Mouse (Mus musculus) ES-Bruce4 (cell line): ENCODE results near the gene Olfr688. TPM values are rescaled to one million over a fixed set of nuclear protein-coding genes. Genes with fewer than 3 reads are reported as not detected.

Experiments
- H3K27ac ChIP-seq: 2 replicates; pipeline ENCODE4 v1.5.1; 2012; ENCODE audit warnings: low read length, inconsistent platforms; ENCODE audit not compliant: insufficient read depth
- H3K27me3 ChIP-seq: 2 replicates; pipeline ENCODE4 v1.6.1; 2012; ENCODE audit warnings: mild to moderate bottlenecking, low read length, inconsistent platforms; ENCODE audit not compliant: control insufficient read depth, poor library complexity, insufficient read depth, severe bottlenecking
- H3K36me3 ChIP-seq: 2 replicates; pipeline ENCODE4 v1.6.1; 2012; ENCODE audit warnings: inconsistent platforms, mild to moderate bottlenecking, low read length, moderate library complexity; ENCODE audit not compliant: control insufficient read depth, poor library complexity, insufficient read depth, severe bottlenecking
- H3K4me1 ChIP-seq: one replicate; pipeline ENCODE4 v1.8.1; 2011; ENCODE audit warnings: low read length; ENCODE audit not compliant: control insufficient read depth, insufficient read depth
- H3K4me3 ChIP-seq: 2 replicates; pipeline ENCODE4 v1.5.1; 2011; ENCODE audit warnings: low read depth, mild to moderate bottlenecking, low read length
- H3K9ac ChIP-seq: 2 replicates; pipeline ENCODE4 v1.6.1; 2012; ENCODE audit warnings: low read depth, mild to moderate bottlenecking, inconsistent platforms; ENCODE audit not compliant: poor library complexity, severe bottlenecking
- H3K9me3 ChIP-seq: replicated peaks from 2 replicates; pipeline ENCODE4 v1.6.1; 2012; ENCODE audit warnings: mild to moderate bottlenecking, low read length, inconsistent platforms; ENCODE audit not compliant: control insufficient read depth, poor library complexity, insufficient read depth, severe bottlenecking
- CTCF ChIP-seq: IDR thresholded peaks from one replicate; pipeline ENCODE4 v1.8.1; 2011; ENCODE audit warnings: low read depth, low read length
- EP300 ChIP-seq: IDR thresholded peaks from 2 replicates; pipeline ENCODE4 v1.6.1; 2011; ENCODE audit warnings: low read depth, low read length; ENCODE audit not compliant: insufficient read depth
- POLR2A ChIP-seq: IDR thresholded peaks from one replicate; pipeline ENCODE4 v1.8.1; 2011; ENCODE audit warnings: low read length; ENCODE audit not compliant: insufficient read depth
- polyA plus RNA-seq: library from polyadenylated mRNA; stranded (reverse); fragments of >200 nt; gene quantifications from 2 replicates; pipeline ENCODE4 v1.2.4, GENCODE M21; 2011; ENCODE audit warnings: low read depth; ENCODE audit not compliant: missing spikeins, insufficient read depth, insufficient read length

The Olfr688 gene
- polyA plus RNA-seq, 1 experiment: not detected

DNA sequence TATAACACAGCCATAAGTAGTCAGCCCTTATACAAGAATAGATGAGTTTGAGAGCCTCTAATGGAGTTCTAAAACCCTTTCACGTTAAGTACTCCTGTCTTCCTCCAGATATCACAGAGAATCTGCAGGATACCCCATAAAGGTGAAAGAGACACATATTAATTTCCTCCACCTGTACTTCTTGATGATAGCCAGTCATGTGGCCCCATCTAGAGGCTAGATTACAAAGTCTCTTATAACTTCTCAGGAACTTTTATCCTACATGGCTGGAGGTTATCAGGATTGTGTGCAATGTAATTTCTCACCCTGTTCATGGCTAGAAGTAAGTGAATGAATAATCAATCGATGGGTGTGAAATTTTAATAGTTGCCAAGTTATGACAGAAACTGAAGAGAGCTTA is 37.4 kb downstream of the Olfr688 start:
- no peaks in the 10 kb centered on the region for H3K9me3 ChIP-seq
- no peak overlapping the region for H3K4me3 ChIP-seq
- no peaks in the 10 kb centered on the region; the same call in 1 of the 2 replicates for H3K27me3 ChIP-seq
- no peaks in the 10 kb centered on the region for H3K36me3 ChIP-seq
- no peak overlapping the region for H3K27ac ChIP-seq
- no peak overlapping the region for H3K9ac ChIP-seq
- TF ChIP-seq CTCF: no peak
- no peak for TF ChIP-seq EP300
- TF ChIP-seq POLR2A: no peak
- H3K4me1 ChIP-seq: no peaks in the 10 kb centered on the region

DNA sequence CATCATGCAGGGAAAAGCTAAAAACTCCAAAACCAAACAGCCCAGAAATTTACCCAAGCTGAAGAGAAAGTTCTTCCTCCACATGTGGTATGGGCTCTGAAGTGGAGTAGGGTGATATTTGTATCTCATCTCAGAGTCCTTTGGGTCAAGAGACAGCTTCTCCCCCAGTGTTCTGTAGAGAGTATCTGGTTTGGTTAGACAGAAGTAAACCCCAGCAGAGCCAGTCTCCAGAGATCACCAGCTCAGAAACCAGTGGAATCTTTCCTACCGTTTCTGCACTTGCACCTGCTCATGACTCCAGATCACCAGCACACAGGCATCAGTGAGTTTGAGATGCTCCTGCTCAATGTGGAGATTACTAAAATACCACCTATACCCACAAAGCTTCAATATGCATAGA is 46.1 kb downstream of the Olfr688 start, which contains the start of gene Olfr690:
Gene Olfr690, minus strand, starts transcription at position 101 of the 400 bp plus-strand sequence.
- no peaks in the 10 kb centered on the region for H3K9me3 ChIP-seq
- H3K27ac ChIP-seq: no peak within 1 kb of the TSS
- H3K36me3 ChIP-seq: no peaks in the 10 kb centered on the region
- no peak within 1 kb of the TSS for H3K4me3 ChIP-seq
- no peaks in the 10 kb centered on the region for H3K4me1 ChIP-seq
- H3K27me3 ChIP-seq: no peaks in the 10 kb centered on the region
- H3K9ac ChIP-seq: no peak within 1 kb of the TSS
- TF ChIP-seq EP300 (no peak), POLR2A (no peak), CTCF (no peak)

Other genes starting within 250 kb of the Olfr688 start
- not detected in 2 replicates for gene Olfr677, start 236.7 kb upstream of the Olfr688 start, polyA plus RNA-seq
- not detected in 2 replicates for gene Olfr678, start 223.6 kb upstream of the Olfr688 start, polyA plus RNA-seq
- gene Olfr679, start 206.9 kb upstream of the Olfr688 start, polyA plus RNA-seq: not detected in 2 replicates
- gene Olfr680-ps1, start 195.3 kb upstream of the Olfr688 start, polyA plus RNA-seq: not detected in 2 replicates
- not detected in 2 replicates for gene Olfr681, start 171.3 kb upstream of the Olfr688 start, polyA plus RNA-seq
- gene Olfr683, start 141.1 kb upstream of the Olfr688 start, polyA plus RNA-seq: not detected in 2 replicates
- gene Olfr684, start 124.4 kb upstream of the Olfr688 start, polyA plus RNA-seq: not detected in 2 replicates
- not detected in 2 replicates for gene Olfr685, start 102.1 kb upstream of the Olfr688 start, polyA plus RNA-seq
- not detected in 2 replicates for gene Olfr686, start 80.6 kb upstream of the Olfr688 start, polyA plus RNA-seq
- not detected in 2 replicates for gene Olfr689, start 23.1 kb downstream of the Olfr688 start, polyA plus RNA-seq
- 0.62 TPM in 1 of 2 replicates, not detected in the other for gene Olfr690, start 46.0 kb downstream of the Olfr688 start, polyA plus RNA-seq
- gene Olfr691, start 54.2 kb downstream of the Olfr688 start, polyA plus RNA-seq: 0.85 TPM in 1 of 2 replicates, not detected in the other
- not detected in 2 replicates for gene Olfr692, start 80.1 kb downstream of the Olfr688 start, polyA plus RNA-seq
- gene Gm5901, start 86.9 kb downstream of the Olfr688 start, polyA plus RNA-seq: not detected in 2 replicates
- gene Fam160a2, start 112.0 kb downstream of the Olfr688 start, polyA plus RNA-seq: 46.2 and 49.7 TPM in 2 replicates
- gene Cnga4, start 116.5 kb downstream of the Olfr688 start, polyA plus RNA-seq: not detected in 2 replicates
- gene Cckbr, start 137.6 kb downstream of the Olfr688 start, polyA plus RNA-seq: 0.40 TPM in 1 of 2 replicates, not detected in the other
- gene Cavin3, start 194.2 kb downstream of the Olfr688 start, polyA plus RNA-seq: 0.96 and 1.1 TPM in 2 replicates